Mouse (Mus musculus): Measurements from ENCODE around the gene Cnnm2.
"Not testable (repeated sequence)": the region's sequence is repeated elsewhere in the genome, so short reads cannot be mapped to it uniquely, and the experiment has no call there.

Gene Cnnm2

GRCm38 (mm10) chr19:46761247-46761946 is at the start of gene Cnnm2:
Gene Cnnm2 (plus strand): TSS chr19:46761596.
- peak; percentile 100 for DNase-seq (ENCODE audit: low spot score in 2 of 2)

- DNase-seq (ENCODE audit: low spot score in 2 of 2), result no peak
Observed at GRCm38 (mm10) chr19:46714234-46714633, 47.2 kb upstream of the Cnnm2 start.

GRCm38 (mm10) chr19:46715016-46715415 is 46.4 kb upstream of the Cnnm2 start:
- DNase-seq (ENCODE audit: low spot score in 2 of 2), result no peak

- DNase-seq (ENCODE audit: low spot score in 2 of 2), result no peak
Observed at GRCm38 (mm10) chr19:46718150-46718549, 43.2 kb upstream of the Cnnm2 start.

- DNase-seq (ENCODE audit: low spot score in 2 of 2), result no peak
Observed at GRCm38 (mm10) chr19:46724411-46724810, 37.0 kb upstream of the Cnnm2 start.

- DNase-seq (ENCODE audit: low spot score in 2 of 2), result no peak
Observed at GRCm38 (mm10) chr19:46726142-46726541, 35.3 kb upstream of the Cnnm2 start.

GRCm38 (mm10) chr19:46727140-46727736 is 34.2 kb upstream of the Cnnm2 start:
- DNase-seq (ENCODE audit: low spot score in 2 of 2), result no peak

- DNase-seq (ENCODE audit: low spot score in 2 of 2), result peak in 1 of 2 experiments; percentile 17
Observed at GRCm38 (mm10) chr19:46727945-46728540, 33.4 kb upstream of the Cnnm2 start.

- no peak for DNase-seq (ENCODE audit: low spot score in 2 of 2)
Observed at GRCm38 (mm10) chr19:46728909-46729308, 32.5 kb upstream of the Cnnm2 start.

- DNase-seq (ENCODE audit: low spot score in 2 of 2), result no peak
Observed at GRCm38 (mm10) chr19:46731351-46731750, 30.0 kb upstream of the Cnnm2 start.

- DNase-seq (ENCODE audit: low spot score in 2 of 2), result not testable (repeated sequence)
Observed at GRCm38 (mm10) chr19:46732673-46733072, 28.7 kb upstream of the Cnnm2 start.

- DNase-seq (ENCODE audit: low spot score in 2 of 2), result no peak
Observed at GRCm38 (mm10) chr19:46733626-46734025, 27.8 kb upstream of the Cnnm2 start.

GRCm38 (mm10) chr19:46735241-46735640 is 26.2 kb upstream of the Cnnm2 start:
- DNase-seq (ENCODE audit: low spot score in 2 of 2), result no peak

GRCm38 (mm10) chr19:46737106-46737505 is 24.3 kb upstream of the Cnnm2 start:
- no peak for DNase-seq (ENCODE audit: low spot score in 2 of 2)

GRCm38 (mm10) chr19:46740341-46741008 is 20.9 kb upstream of the Cnnm2 start:
- DNase-seq (ENCODE audit: low spot score in 2 of 2), result peak; percentile 63 to 83

GRCm38 (mm10) chr19:46741574-46741973 is 19.8 kb upstream of the Cnnm2 start:
- DNase-seq (ENCODE audit: low spot score in 2 of 2), result no peak

- no peak for DNase-seq (ENCODE audit: low spot score in 2 of 2)
Observed at GRCm38 (mm10) chr19:46744681-46745080, 16.7 kb upstream of the Cnnm2 start.

- DNase-seq (ENCODE audit: low spot score in 2 of 2), result no peak
Observed at GRCm38 (mm10) chr19:46747799-46748198, 13.6 kb upstream of the Cnnm2 start.

GRCm38 (mm10) chr19:46752235-46752634 is 9.2 kb upstream of the Cnnm2 start:
- no peak for DNase-seq (ENCODE audit: low spot score in 2 of 2)

- DNase-seq (ENCODE audit: low spot score in 2 of 2), result peak; percentile 32 to 75
Observed at GRCm38 (mm10) chr19:46755066-46755465, 6.3 kb upstream of the Cnnm2 start.

- DNase-seq (ENCODE audit: low spot score in 2 of 2), result no peak
Observed at GRCm38 (mm10) chr19:46756221-46756620, 5.2 kb upstream of the Cnnm2 start.

GRCm38 (mm10) chr19:46759096-46759495 is 2.3 kb upstream of the Cnnm2 start:
- DNase-seq (ENCODE audit: low spot score in 2 of 2), result no peak
